Mouse (Mus musculus) gastrocnemius, adult 8-10 months (tissue): ENCODE measurements around the gene Slc44a3. TPM values are rescaled to one million over a fixed set of nuclear protein-coding genes. Genes with fewer than 3 reads are reported as not detected.

Experiments
- DNase-seq, 2 experiments: peaks; one replicate each; pipeline ENCODE4 v3.0.0; 2022; ENCODE audit warnings: low spot score in 2 of 2
- total RNA-seq, 4 experiments: library from RNA; stranded (reverse); gene quantifications; 2 replicates each; pipeline ENCODE4 v1.2.4; 2022

Gene Slc44a3
- total RNA-seq, 4 experiments from 2014 or later: 0.34 TPM; not detected in 3

DNA sequence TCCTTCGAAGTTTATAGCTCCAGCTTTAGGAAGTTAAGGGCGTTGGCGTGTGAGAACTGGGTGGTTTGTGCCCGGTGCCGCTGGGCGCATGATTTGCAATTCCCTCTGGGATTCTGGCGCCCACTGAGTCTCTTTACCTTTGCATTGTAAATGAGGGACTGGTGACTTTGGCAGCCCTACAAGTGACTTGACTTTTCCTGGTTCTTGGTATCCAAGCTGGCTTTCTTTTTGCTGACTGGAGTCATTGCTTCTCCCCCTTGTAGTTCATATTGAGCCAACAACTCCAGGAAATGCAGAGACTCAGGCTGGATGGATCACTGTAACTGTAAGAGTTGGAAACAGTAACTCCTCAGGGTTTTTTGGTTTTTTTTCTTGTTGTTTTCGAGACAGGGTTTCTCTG lies 104.0 kb downstream of the Slc44a3 start:
- DNase-seq: no peak

DNA sequence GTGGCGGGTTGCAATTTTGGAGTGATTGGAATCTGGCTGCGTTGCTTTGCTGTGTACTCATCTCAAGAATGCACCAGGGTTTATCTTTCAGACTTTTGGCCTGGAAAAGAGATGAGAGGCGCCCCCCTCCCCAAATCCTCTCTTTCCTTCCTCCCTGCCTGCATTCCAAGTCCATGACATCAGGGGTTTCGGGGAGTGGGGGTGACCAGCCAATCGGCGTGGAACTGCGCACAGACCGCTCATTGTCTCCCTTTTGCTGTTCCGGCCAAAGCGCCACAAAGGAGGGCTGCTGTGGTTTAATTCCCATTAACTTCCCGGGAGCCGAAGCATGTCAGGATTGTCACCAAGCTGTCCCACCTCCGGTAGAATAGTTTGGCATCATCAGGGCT lies 104.7 kb downstream of the Slc44a3 start:
- DNase-seq: peak in 1 of 2 experiments; percentile 13

DNA sequence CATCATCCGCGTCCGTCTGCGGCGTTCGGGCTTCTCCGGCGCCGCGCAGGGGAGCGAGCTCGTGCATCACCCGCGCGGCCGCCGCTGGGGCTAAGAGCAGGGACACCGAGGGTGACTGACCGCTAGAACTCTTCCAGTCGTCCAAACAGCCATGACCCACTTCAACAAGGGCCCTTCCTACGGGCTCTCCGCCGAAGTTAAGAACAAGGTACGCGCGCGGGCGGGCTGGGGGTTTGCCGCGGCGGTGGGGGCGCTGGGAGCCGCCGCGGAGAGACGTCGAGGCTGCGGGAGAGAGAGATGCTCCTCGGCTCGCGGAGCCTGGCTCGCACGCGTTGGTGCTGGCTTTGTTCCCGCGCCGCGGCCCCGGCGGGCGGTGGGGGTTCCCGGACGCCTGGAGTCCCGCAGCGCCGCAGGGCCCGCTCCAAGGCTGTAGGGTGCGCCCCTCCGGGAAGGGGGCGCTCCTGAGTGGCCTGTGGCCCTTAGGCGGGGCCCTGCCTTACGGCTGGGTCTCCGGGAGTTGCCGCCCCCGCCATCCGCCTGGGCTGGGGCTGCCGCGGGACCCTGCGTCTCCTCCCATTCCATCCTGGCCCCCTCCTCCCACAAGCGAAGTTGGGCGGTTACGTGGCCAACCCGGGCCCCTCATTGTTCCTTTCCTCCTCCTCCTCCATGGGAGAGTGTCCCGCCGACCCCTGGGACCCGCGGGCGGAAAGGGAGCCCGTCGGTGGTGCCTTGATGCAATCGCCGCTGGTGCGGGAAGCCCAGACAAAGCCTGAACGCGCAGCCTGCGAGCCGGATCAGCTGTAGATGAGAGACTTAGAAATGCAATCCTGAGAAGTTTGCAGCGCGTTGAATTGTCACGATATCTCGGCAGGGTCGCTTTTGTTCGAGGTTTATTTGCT lies 105.3 kb downstream of the Slc44a3 start:
- peak; percentile 43 to 57 for DNase-seq

DNA sequence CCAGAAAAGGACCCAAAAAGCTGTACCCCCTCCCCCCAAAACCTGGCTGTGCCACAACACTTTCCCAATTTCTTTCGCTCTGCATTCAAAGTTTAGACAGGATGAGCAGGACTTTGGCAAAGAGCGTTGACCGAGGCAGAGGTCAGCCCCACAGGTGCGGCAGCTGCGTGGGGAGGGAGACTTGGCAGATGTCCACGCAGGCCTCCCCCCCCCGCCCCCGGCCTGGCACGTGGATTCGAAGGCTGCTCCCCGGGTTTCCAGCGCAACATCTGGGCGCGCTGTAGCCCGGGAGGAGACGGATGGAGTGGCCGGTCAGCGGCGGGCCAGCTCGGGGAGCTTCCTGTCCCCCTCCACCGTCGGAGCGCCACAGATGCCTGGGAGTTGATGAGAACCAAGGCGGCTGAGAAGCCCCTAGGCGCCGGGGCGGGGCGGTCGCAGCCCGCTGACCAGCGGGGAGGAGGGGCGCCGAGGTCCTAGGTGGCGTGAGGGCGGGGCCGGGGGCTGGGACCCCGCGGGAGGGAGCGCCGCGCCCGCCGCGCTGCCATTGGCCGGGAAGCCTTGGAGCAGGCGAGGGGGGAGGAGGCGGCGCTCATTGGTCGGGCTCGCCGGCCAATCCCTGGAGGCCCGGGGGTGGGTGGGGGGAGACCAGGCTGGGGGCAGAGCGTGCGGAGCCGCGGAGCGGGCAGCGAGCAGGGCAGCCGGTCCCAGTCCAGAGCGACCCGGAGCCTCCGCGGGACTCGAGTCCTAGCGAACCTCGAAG lies 106.2 kb downstream of the Slc44a3 start, which contains the start of gene Cnn3:
Gene Cnn3, plus strand, starts transcription at position 637 of the 760 bp plus-strand sequence.
- DNase-seq: peak; percentile 56 to 84

DNA sequence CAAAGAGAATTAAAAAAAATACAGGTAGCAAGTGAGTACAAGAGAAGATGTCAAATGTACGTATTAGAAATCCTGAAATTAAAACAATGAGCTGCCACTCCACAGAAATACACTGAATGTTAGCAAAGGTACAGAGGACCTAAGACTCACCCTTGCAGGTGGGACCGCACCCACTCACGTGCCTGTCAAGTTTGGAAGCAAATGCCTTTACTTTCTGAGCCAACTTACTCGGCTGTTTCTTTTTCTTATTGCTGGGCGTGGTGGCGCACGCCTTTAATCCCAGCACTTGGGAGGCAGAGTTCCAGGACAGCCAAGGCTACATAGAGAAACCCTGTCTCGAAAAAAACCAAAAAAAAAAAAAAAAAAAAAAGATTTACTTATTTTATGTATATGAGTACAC lies 109.8 kb downstream of the Slc44a3 start:
- no peak for DNase-seq

DNA sequence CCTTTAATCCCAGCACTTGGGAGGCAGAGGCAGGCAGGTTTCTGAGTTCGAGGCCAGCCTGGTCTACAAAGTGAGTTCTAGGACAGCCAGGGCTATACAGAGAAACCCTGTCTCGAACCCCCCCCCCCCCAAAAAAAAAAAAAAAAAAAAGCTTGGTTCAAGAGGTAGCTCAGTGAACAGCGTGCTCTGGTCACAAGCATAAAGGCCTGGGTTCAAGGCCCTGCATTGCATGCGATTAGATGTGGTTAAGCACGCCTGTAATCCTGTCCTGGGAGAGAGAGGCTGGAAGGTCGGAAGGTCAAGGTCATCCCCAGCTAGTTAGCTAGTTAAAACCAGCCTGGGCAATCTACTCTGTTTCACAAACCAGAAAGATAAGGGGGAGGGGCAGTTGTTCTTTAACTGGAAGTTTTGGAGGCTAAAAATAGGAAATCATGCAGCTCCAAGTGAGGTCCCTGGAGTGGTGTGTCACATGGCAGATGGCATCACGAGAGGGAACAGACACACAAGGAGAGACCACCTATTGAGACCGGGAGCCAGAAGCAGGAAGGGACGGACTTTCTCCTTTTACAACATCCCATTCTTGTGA lies 113.3 kb downstream of the Slc44a3 start:
- no peak for DNase-seq

DNA sequence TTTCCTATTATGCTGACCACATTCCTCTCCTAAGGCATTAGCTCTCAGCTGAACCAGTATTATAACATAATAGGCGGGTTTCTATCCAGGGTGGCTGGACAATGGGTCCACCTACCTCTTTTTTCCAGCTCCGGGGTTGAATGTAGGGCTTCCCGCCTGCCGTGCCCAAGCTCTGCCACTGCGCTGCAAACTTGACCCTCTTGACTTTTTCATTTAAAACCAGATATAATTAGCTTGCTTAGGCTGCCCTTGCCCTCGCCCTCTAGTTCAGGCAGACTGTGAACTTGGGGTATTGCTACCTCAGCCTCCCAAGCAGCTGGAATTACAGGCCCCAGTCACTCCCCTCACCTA lies 114.0 kb downstream of the Slc44a3 start:
- DNase-seq: no peak

DNA sequence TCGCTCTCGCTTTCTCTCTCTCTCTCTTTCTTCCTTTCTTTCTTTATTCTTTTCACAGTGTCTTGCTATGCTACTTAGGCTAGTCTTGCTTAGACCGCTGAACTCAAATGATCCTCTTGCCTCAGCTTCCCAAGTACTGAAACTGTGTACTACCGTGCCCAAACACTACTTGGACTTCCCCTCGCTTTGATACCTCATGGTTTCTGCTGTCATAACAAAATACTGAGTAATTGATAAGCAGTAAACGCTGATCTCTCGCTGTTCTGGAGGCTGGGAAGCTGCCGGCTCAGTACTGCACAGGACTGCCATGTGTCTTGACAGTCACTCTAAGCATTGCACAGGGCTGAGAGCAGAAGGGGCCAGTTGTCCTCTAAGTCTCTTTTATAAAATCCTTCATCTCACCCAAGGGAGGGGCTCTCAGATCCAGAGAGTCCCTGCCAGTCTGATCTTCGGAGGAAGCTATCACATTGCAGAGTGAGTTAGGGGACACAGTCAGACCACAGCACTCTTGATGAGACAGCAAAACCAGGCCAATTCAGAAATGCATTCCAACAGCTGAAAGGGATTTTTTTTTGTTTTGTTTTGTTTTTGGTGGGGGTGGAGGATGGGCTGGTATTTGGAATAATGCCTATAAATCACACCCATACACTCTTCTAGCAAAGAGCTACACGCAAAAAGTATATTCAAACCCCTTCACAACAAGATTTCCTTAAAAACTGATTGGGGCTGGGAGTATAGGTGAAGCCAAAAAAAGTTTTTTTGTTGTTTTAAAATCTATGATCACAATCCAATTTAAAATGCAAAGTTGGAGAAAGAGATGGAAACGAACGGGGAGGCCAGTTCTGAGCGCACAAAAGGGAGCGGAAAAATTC lies 114.6 kb downstream of the Slc44a3 start:
- DNase-seq: no peak

DNA sequence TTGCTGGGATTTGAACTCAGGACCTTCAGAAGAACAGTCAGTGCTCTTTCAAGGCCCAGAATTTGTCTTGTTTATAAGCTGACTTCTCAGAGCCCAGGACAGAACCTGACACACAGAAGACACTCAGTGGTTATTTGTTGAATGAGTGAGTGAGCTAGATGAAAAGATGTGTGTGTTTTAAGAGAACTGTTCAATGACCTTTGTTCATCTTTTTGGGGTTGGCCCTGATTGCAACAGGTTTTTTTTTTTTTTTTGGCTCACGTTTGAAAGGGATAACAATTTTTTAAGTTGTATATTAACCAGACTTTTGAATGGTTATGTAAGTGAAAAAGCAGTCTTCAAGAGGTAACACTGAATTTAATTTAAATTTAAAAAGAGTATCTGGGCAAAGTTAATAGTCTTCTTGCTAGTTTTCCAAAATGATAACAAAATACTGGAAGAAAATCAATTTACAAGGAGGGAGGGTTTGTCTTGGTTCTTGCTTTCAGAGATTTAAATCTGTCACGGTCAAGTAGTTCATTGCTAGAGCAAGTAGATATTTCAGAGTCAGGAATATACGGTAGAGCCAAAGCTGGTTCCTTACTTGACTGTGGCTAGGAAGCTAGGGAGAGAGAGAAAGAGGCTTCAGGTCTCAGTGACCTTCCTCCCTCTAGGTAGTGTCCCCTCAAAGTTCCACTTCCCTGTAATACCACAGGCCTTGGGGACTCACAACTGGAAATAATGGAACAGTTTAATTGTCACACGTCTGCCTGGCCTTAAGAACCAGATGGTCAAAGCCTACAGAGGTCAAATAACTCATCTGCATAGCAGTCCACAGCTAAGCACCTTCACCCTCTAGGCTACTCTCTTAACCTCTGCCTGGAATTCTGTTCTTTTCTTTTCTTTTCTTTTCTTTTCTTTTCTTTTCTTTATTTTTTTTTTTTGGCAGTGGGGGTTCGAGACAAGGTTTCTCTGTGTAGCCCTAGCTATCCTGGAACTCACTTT lies 115.7 kb downstream of the Slc44a3 start:
- DNase-seq: no peak

DNA sequence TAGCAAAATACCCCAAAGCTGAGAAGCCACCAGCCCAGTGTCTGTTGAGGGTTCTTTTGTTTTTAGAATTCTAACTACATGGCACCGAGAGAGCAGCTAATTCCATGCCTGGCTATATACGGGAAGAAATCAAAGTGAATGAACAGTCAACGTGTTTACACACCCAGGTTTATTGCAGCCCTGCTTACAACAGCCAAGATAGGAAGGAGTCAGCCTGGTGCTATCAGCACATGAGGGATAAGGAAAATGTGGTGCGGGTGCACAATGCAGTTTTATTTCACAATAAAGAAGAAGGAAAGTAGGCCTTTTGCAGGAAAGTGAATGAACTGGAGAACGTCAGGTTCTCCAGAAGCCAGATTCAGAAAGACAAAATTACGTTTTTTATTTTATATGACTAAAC lies 120.8 kb downstream of the Slc44a3 start:
- DNase-seq: no peak

Other genes starting within 250 kb of the Slc44a3 start
- gene Tmem56, start 249.3 kb downstream of the Slc44a3 start, total RNA-seq: 10 to 100 TPM; 48.9 to 78.7 (median 69.6) TPM
- 1 to 10 TPM; 5.2 to 9.5 (median 6.4) TPM for gene Alg14, start 240.6 kb downstream of the Slc44a3 start, total RNA-seq
- 10 to 100 TPM in 3 of 4 experiments, 1 to 10 TPM in 1; 8.6 to 14.3 (median 11.1) TPM for gene Cnn3, start 105.9 kb downstream of the Slc44a3 start, total RNA-seq
- gene 4930432M17Rik, start 138.4 kb upstream of the Slc44a3 start, total RNA-seq: not detected
- gene F3, start 191.1 kb upstream of the Slc44a3 start, total RNA-seq: 1 to 10 TPM; 2.9 to 4.3 (median 3.6) TPM